Mouse (Mus musculus) neural tube, embryonic 11.5 days (tissue): ENCODE data around the gene Zdhhc8. TPM values are rescaled to one million over a fixed set of nuclear protein-coding genes. Genes with fewer than 3 reads are reported as not detected.

ENCODE experiments used
- ATAC-seq: fragments of 200-750 bp; cut with Nextera tagmentation; 2 replicates; pipeline ENCODE4 v1.8.0; 2017; ENCODE audit warnings: moderate number of reproducible peaks, mild to moderate bottlenecking, moderate TSS enrichment, moderate library complexity; ENCODE audit not compliant: insufficient read depth, low FRiP score, low TSS enrichment
- DNase-seq: peaks from one replicate; pipeline ENCODE4 v3.0.0-alpha.2; 2015; ENCODE audit warnings: low spot score
- H3K27ac ChIP-seq: fragments of 300-500 bp; sonication (generic); 2 replicates; pipeline ENCODE4 v1.5.1; 2014; ENCODE audit warnings: low read depth, mild to moderate bottlenecking, low read length
- H3K27me3 ChIP-seq: fragments of 300-500 bp; sonication (generic); 2 replicates; pipeline ENCODE4 v1.6.1; 2014; ENCODE audit warnings: mild to moderate bottlenecking, low read length, mixed read lengths; ENCODE audit not compliant: control insufficient read depth, insufficient read depth
- H3K36me3 ChIP-seq: fragments of 300-500 bp; sonication (generic); 2 replicates; pipeline ENCODE4 v1.6.1; 2014; ENCODE audit warnings: mild to moderate bottlenecking, low read length, moderate library complexity, mixed read lengths; ENCODE audit not compliant: control insufficient read depth, insufficient read depth
- H3K4me1 ChIP-seq: fragments of 300-500 bp; sonication (generic); 2 replicates; pipeline ENCODE4 v1.6.1; 2014; ENCODE audit warnings: low read length, mixed read lengths; ENCODE audit not compliant: control insufficient read depth, insufficient read depth
- H3K4me2 ChIP-seq: fragments of 300-500 bp; sonication (generic); 2 replicates; pipeline ENCODE4 v1.6.1; 2014; ENCODE audit warnings: low read depth, mild to moderate bottlenecking, moderate library complexity
- H3K4me3 ChIP-seq: fragments of 300-500 bp; sonication (generic); 2 replicates; pipeline ENCODE4 v1.5.1; 2014; ENCODE audit warnings: low read depth, low read length
- H3K9ac ChIP-seq: fragments of 300-500 bp; sonication (generic); 2 replicates; pipeline ENCODE4 v1.6.1; 2014; ENCODE audit warnings: mild to moderate bottlenecking, low read length
- H3K9me3 ChIP-seq: fragments of 300-500 bp; sonication (generic); 2 replicates; pipeline ENCODE4 v1.6.1; 2016; ENCODE audit warnings: low read length; ENCODE audit not compliant: control insufficient read depth
- WGBS: fragments of 180-500 bp; shearing (Covaris S2); extraction: QIAGEN DNeasy Blood & Tissue Kit; methylation state at CpG from one replicate; pipeline ENCODE4 v1.1.7; 2014; 5-methylcytosine and 5-hydroxymethylcytosine counted together
- polyA plus RNA-seq: library from polyadenylated mRNA; unstranded; fragments of >200 nt; fragmentation: Nextera tagmentation; extraction: Ambion mirVana; gene quantifications from 2 replicates; pipeline ENCODE4 v1.2.1, GENCODE M21; 2014

The Zdhhc8 gene
- polyA plus RNA-seq, 1 experiment from 2014 or later = 13.6 TPM

DNA sequence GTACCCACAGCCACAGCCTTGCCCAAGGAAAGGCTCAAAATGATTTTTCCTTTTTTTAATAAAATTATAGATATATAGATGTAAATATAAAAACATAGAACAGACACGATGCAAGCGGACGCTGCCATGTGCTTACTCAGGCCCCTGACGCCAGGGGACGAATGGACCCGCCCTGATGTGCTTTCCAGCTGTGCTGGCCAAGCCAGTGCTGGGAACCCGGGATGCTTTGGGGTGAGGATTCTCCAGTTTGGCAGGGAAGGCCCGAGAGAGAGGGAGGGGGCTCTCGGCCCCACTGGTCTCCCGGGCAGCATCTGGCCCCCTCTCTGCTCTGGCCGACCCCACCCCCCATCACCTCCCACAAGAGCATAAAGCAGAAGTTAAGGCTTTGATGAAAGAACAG, 12.7 kb downstream of the Zdhhc8 start:
- 77% methylated on average over 11 of the region's 11 CpGs for WGBS
- no peak for ATAC-seq

DNA sequence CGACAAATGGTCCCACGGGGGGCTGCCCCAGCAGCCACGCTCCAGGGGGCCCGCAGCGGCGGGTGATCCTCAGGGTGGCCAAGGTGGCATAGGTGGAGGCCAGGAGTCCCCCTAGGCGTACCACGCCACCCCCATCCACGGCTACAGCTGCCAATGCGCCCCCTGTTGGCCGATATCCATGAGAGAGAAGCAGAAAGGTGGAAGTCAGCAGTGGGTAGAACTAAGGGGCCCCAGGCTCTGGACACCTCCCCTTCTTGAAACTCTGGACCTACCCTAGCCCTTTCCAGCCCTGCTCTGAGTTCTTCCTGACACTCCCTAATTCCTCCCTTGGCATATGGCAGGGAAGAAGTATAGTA, 13.4 kb downstream of the Zdhhc8 start:
- H3K9ac ChIP-seq = no peak overlapping the region
- H3K36me3 ChIP-seq = peaks cover 9% of the 10 kb centered on the region
- ATAC-seq (no peak), DNase-seq (no peak)
- WGBS = 75% methylated on average over 11 of the region's 11 CpGs
- no peaks in the 10 kb centered on the region for H3K27me3 ChIP-seq
- peaks cover 5% of the 10 kb centered on the region; the same call in 1 of the 2 replicates for H3K4me1 ChIP-seq
- no peak overlapping the region for H3K27ac ChIP-seq
- H3K9me3 ChIP-seq = no peaks in the 10 kb centered on the region
- no peak overlapping the region for H3K4me2 ChIP-seq
- H3K4me3 ChIP-seq = no peak overlapping the region

More for the DNA sequence above, 12.7 kb downstream of the Zdhhc8 start:
- peaks cover 5% of the 10 kb centered on the region; the same call in 1 of the 2 replicates for H3K4me1 ChIP-seq
- no peak for DNase-seq
- peaks cover 9% of the 10 kb centered on the region for H3K36me3 ChIP-seq
- H3K9ac ChIP-seq = no peak overlapping the region
- no peak overlapping the region for H3K27ac ChIP-seq
- H3K27me3 ChIP-seq = no peaks in the 10 kb centered on the region
- no peak overlapping the region for H3K4me2 ChIP-seq
- H3K4me3 ChIP-seq = no peak overlapping the region
- no peaks in the 10 kb centered on the region for H3K9me3 ChIP-seq

DNA sequence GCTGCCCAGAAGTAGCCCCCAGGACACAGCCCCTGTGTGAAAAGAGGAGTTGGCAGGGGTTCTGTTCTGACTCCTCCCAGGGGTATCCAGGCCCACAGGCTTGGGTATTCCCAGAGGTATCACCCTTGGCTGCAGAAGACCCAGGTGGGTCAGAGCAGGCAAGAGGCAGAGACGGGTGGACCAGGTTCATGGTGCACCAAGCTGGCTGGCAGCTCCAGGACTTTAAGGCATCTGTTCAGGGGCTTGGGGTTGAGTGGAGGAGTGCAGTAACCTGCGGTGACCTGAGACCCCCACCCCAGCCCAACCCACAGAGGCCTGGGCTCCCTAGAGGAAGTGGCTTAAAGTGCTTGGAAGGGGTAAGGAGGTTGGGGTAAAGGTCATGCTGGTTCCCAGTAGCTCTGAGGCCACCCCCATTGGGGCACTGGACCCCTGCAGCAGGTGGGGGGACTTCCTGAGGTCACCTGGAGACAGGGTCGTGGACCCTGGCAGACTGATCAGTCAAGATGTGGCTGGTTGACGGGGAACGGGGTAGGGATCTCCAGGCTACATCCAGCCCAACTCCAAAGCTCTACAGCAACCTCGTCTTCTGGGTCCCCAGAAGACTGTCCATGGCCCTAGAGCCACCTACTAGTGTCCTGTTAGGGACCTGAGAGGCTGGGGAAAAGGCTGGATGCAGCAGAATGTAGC, 13.9 kb downstream of the Zdhhc8 start:
- DNase-seq (no peak), ATAC-seq (no peak)
- Histone ChIP-seq H3K4me3 (no peak overlapping the region), H3K27ac (no peak overlapping the region), H3K9me3 (no peaks in the 10 kb centered on the region), H3K36me3 (peaks cover 7% of the 10 kb centered on the region), H3K27me3 (no peaks in the 10 kb centered on the region), H3K4me2 (no peak overlapping the region), H3K4me1 (peaks cover 5% of the 10 kb centered on the region; the same call in 1 of the 2 replicates), H3K9ac (no peak overlapping the region)
- 87% methylated on average over 6 of the region's 6 CpGs for WGBS

DNA sequence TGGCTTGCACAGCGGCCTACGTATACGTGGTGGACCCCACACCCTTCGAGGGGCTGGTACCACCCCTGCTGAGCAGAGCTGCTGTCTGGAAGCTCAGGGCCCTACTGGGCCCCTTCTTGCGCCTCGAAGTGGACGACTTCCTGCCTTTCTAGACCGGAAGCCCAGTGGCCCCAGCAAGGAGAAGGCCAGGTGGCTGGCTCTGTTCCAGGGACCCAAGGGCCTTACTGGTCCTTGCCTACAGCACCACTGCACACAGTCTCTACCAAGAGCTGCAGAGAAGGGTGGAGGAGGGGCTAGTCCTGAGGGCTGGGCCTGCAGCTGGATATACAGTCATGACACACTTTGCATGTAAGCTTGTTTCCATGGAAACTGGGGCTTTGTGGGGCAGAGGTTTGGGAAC, 14.9 kb downstream of the Zdhhc8 start:
- Histone ChIP-seq H3K9ac (no peak overlapping the region), H3K4me1 (peaks cover 5% of the 10 kb centered on the region; the same call in 1 of the 2 replicates), H3K36me3 (peaks cover 7% of the 10 kb centered on the region; the same call in 1 of the 2 replicates), H3K27ac (no peak overlapping the region), H3K9me3 (no peaks in the 10 kb centered on the region), H3K4me2 (no peak overlapping the region), H3K27me3 (no peaks in the 10 kb centered on the region), H3K4me3 (no peak overlapping the region)
- DNase-seq (no peak), ATAC-seq (peak; percentile 32; the same call in 1 of the 2 replicates)
- 70% methylated on average over 8 of the region's 8 CpGs for WGBS

DNA sequence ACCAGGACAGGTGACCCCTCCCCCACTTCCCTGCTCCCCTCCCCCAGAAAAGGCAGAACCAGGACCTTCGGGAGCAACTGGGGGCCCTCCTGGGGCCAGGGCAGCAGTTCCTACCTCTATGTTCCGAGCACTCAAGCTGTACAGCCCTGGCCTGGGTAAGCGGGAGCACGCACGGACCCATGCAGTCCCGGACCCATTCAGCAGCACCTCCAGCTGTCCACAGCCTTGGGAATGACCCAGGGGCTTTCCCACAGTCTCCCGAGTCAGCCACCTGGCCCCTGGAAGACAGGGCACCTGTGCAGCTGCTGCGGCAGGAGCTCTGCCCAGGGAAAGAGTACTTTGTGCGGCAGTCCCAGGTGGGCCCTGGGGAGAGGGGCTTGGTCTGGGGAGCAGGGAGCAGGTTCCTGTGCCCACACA, 16.3 kb downstream of the Zdhhc8 start:
- Histone ChIP-seq H3K9ac (no peak overlapping the region), H3K9me3 (no peaks in the 10 kb centered on the region), H3K27ac (no peak overlapping the region), H3K4me3 (no peak overlapping the region), H3K4me1 (peaks cover 11% of the 10 kb centered on the region; the same call in 1 of the 2 replicates), H3K27me3 (no peaks in the 10 kb centered on the region), H3K36me3 (no peaks in the 10 kb centered on the region; the same call in 1 of the 2 replicates), H3K4me2 (no peak overlapping the region)
- no peak for ATAC-seq
- WGBS = 78% methylated on average over 9 of the region's 9 CpGs
- no peak for DNase-seq

DNA sequence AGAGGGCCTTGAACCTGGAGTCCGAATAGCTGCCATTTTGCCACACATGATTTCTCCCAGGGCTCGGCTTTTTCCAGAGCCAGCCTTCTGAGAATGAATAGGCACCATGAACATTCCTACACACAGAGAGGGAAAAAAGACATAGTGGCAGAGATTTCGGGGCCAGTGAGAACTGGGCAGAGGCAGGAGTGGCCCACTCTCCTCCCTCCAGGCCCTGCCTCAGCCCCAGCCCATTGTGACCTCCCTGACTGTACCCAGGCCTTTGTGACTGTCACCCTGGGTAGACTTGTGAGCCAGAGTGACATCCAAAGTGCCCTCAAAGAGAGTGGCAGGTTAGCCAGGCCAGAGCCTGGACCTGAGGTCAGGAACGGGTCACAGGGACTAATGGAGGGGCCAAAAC, 17.4 kb downstream of the Zdhhc8 start, which contains the start of gene Ccdc188:
TSS of gene Ccdc188 (plus strand) at position 301 of the 400 bp plus-strand sequence.
- Histone ChIP-seq H3K9me3 (no peaks in the 10 kb centered on the region), H3K27me3 (no peaks in the 10 kb centered on the region), H3K4me1 (peaks cover 18% of the 10 kb centered on the region), H3K36me3 (no peaks in the 10 kb centered on the region), H3K9ac (no peak within 1 kb of the TSS), H3K4me2 (no peak within 1 kb of the TSS), H3K27ac (no peak within 1 kb of the TSS), H3K4me3 (no peak within 1 kb of the TSS)
- WGBS = 84% methylated on average over 4 of the region's 4 CpGs
- no peak for ATAC-seq
- DNase-seq = no peak

DNA sequence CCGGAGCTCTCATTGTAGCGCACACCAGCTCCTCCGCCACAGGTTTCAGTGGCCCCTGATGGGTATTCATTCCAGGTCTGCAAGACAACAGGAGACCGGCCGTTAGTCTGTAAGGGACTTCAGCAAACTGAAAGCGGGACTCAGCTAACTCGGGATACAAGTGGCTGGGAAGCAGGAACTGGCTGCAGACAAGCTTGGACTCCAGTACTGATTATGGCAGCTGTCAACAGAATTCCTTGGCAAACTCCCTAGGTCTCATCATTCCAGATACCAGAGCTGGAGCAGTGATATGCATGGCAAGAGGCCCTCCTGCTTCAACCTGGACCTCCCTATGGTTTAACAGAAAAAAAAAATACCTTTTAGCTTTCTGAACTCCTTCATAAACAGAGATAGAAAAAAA, 20.1 kb downstream of the Zdhhc8 start:
- Histone ChIP-seq H3K27me3 (no peaks in the 10 kb centered on the region), H3K9ac (no peak overlapping the region), H3K4me3 (no peak overlapping the region), H3K4me2 (no peak overlapping the region), H3K4me1 (peaks cover 13% of the 10 kb centered on the region), H3K36me3 (no peaks in the 10 kb centered on the region), H3K27ac (no peak overlapping the region), H3K9me3 (no peaks in the 10 kb centered on the region)
- DNase-seq (no peak), ATAC-seq (no peak)
- 73% methylated on average over 7 of the region's 7 CpGs for WGBS

DNA sequence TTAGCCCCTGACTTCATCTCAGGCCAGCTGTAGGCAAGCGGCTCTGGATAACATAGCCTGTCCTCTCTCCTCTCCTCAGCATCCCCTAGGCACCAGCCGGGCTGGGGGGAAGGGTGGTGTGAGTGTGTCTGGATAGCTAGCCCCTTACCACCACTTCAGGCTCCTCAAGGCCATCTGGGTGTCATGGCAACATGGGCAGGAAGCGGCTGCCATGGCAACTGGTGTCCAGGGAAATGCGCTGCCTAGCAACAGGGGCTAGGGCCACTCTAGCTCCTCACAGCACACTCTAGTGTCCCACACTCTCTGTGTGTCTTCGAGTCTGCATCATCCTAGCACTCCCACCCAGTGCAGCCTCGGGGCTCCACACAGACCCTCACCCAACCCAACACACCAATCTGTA, 21.2 kb downstream of the Zdhhc8 start:
- 34% methylated on average over 6 of the region's 6 CpGs for WGBS
- peak; percentile 94 for DNase-seq
- peak overlapping the region; percentile 30 for H3K4me2 ChIP-seq
- peaks cover 13% of the 10 kb centered on the region for H3K4me1 ChIP-seq
- H3K9ac ChIP-seq = peak overlapping the region; percentile 10; the same call in 1 of the 2 replicates
- H3K36me3 ChIP-seq = no peaks in the 10 kb centered on the region
- H3K9me3 ChIP-seq = no peaks in the 10 kb centered on the region
- no peaks in the 10 kb centered on the region for H3K27me3 ChIP-seq
- peak; percentile 89 for ATAC-seq
- peak overlapping the region; percentile 66 for H3K27ac ChIP-seq
- no peak overlapping the region for H3K4me3 ChIP-seq
